Mouse (Mus musculus): ENCODE measurements around the gene Ctc1.

DNA sequence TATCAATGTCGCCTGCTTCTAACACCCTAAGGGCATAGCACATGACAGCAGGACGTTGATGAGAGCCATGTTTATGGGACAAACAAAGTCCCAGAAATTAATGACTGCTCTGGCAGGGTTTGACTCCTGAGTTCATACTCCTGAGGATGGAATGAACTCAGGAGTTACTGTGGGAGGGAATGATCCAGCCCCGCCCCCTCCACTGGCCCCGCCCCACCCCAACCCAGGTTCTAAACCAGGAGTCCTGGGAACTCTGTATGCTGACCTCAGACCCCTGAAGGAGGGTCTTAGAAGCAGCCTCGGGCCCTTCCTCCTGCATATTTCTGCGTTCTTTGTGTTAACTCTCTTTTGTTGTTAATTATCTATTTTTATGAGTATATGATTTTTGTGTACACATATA is 69.9 kb downstream of the Ctc1 start:
- TF ChIP-seq CTCF (IDR thresholded peaks at IDR 0.05; ENCODE audit: insufficient read depth, low read depth, low read length) (no peak), POLR2A (IDR thresholded peaks at IDR 0.05; ENCODE audit: insufficient read depth, low read depth, low read length) (no peak)
